Mouse (Mus musculus): ENCODE results near the gene AU040320. TPM values are rescaled to one million over a fixed set of nuclear protein-coding genes. Genes with fewer than 3 reads are reported as not detected.

AU040320 gene
- 10 to 100 TPM; 28.2 to 37.7 (median 33.6) TPM for total RNA-seq (2022)

DNA sequence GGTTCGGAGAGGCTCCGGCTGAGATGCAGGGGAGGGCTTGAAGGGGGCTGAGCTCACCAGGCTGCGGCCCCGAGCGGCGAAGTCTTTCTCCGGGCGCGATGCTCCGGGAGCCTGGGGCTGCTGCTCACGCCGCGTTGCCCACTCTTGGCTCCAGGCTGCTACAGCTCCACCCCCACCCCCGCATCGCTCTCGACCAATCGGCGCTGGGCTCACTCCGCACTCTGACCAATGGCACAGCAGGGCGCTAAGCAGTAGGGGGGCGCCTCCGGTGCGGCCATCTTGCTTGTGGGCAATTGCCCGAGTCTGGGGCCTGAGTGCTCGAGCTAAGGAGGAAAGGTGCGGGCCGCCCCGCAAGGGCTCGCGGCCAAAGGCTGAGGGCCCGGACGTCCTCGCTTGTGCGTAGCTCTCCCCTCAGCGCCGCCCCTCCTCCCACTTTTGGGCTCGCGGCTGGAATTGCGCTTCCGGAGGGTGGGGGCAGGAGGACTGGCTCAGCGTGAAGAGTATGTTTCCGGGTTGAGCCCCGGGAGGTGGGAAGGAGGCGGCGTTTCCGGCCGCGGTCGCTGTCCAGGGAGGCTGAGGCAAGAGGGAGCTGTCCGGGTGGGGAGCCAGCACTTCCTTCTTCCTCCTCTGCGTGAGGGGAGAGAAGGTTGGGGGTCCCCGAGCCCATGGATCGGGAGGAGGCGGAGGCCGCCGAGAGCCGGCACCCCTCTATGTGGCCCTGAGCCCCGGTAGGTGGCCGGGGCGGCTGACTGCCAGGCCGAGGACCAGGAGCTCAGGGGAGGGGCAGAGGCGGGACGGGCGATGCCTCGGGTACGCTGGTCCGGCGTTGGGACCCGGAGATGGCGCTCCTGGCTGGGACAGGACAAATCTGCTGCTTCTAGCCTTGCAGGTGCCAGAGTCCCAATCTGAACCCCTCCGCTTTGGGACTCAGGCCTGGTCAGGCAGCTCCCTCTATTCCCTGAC, at the start of gene AU040320, which contains the start of gene Ncdn:
Gene AU040320, plus strand, starts transcription at position 277 of the 963 bp plus-strand sequence.
Gene Ncdn, minus strand, starts transcription at position 171 of the 963 bp plus-strand sequence.
- peak; percentile 91 to 95 for DNase-seq (ENCODE audit: low spot score in 2 of 2)

DNA sequence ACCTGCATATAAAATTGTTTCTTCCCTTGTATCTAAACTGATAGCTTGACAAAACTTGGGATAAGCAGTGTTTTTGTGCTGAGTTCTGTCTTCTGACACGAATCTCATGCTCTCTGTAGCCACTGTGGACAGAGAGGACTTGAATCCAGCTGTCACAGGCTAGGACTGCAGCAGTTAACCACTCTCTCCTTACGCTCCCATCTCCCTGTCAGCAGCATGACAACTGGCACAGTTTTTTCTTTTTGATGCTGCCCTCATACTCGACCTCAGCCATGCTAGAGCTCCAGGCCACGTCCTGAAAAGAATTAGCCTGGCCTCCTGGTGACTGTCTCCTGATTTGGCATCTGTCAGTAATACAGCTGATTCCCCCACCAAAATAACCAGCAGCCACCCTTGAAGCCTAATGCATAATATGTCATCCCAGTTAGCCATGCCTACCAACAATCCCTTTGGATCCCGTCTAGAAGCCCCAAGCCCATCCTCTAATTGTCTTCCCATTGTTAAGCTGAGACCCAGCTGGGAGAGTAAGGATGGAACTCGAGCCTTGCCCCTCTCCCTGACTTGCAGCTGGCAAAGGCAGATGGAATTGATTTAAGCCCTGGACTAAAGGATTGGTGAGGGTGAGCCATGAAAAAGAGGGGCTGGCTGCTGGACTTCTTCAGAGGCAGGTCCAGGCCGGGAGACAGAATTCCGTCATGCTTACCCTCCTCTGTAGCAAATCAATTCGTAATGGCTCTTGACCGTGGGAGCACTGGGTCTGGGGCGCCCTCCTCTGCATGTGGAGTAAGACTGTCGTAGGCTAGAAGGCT, 46.5 kb upstream of the AU040320 start:
- DNase-seq (ENCODE audit: low spot score in 2 of 2): no peak

DNA sequence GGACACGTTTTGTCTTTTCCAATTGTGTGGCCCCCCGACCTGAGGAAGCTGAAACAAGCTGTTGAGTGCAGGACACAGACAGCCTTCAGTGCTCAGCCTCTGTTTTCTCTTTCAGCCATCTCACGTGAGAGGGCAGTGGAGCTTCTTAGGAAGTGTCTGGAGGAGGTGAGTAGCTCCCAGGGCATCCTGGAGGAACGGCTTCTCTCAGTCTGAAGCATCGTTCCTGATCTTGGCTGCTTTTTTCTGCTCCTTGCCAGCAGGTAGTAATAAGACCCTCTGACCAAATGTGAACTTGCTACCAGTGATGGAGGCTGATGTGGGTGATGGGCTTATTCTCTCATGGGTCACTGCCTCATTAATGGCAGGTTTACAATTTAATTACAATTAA, 45.9 kb upstream of the AU040320 start:
- no peak for DNase-seq (ENCODE audit: low spot score in 2 of 2)

DNA sequence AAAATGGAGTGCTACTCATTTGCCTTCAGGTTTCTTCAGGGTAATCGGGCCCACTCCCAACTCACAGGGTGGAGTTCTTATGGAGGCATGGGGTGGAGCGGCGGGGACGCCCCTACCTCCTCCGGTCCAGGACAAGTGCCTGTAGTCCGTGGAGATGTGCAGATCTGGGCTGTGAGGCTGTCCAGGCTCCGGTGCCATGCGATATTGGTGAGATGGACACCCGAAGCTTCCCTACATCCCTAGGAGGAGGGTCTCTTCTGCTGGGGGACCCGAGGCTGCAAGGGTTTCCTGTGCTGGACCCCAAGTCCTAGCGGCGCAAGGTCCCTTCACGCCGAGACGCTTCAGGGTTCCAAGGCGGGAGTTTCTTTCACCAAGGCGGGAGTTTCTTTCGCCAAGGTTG, 21.2 kb upstream of the AU040320 start:
- no peak for DNase-seq (ENCODE audit: low spot score in 2 of 2)

DNA sequence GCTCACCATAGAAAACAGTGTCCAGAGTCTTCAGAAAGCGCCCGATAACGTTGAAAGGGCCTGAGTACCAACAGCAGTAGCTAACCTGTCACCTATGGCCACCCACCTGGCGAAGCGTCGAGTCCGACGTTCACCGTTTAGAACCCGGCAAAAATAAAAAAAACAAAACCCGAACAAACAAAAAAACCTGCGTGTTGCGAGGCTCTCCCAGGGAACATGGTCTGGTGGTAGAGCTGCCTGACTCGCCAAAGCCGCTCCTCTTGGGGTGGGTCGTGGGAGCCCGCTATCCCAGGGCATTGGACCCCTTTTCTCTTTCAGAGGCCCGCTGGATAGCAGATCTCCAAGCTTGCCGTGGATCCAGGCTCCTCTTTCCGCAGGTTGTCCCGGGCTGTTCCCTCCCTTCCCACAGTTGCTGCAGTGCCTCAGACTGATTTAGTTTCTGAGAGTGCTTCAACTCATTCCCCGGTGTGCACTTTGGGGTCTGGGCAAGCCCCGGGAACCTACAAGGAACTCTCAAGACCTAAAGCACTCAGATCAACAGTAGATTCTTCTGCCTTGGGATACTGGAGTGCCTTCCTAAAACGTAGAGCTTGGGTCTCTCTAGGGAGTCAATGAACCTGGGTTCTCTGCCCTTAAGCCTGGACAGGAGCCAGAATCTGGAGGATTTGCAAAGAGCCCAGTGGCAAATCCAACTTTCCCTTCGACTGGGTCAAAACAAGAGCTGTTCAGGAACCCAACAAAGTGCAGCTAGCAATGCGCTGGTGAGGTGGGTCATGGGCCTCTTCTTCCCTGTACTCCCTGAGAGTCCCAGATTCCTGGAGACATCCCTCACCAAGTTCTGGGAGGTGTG, 20.6 kb upstream of the AU040320 start:
- no peak for DNase-seq (ENCODE audit: low spot score in 2 of 2)

DNA sequence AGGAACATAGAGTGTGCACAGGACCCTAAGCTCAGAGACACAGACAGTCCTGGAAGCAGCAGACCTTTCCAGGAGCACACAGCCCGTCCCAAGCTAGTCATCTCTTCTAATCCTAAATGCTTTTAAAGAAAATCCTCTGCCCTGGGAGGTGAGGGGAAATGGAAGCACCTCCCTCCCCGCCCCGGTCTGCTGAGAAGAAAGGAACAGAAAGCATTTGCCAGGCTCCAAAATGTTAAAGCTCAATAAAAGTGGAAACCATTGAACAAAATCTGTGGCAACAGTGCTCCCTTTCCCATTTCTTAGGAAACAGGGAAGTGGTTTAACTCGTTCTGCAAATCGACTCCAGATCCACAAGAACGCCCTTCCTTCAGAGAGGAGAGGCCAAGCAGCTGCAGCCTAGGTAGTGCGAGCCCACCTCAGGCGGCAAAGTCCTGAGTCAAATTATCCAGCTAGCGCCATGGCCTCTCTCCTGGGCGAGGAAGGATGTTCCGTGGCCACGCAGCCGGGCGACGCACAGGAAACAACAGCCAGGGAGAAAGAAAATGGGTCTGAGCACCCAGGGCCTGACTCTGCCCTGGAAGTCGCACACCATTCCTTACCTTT, 19.2 kb upstream of the AU040320 start:
- no peak for DNase-seq (ENCODE audit: low spot score in 2 of 2)

DNA sequence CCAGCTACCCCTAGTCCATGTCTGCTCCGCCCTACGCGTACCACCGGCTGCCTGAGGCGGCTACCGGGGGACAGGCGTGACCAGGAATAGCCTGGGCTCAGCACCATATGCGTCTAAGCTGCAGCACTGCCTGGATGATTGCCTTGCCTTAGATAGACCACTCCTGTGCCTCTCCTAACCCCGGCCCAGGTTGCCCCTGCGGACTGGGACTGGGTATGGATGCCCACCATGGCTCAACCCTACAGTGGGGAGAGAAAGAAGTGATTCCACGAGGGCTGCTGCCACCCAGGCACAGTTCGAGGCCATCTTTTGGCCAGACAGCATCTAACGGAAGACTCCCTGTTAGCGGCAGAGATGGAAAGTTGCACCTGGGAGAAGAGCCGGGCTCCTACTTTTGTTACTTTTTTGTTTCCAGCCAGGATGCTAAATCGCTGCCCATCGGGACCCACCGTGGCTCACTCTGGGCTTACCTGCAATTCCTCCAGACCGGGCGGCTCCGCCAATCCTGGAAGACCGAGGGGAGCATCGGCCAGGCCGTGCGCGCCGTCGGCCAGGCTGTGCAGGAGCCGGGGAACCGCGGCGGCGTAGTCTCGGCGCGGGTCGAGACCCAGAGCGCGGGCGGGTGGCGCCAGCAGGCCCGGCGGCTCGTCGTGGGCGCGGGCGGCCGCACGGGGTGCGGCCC, 18.5 kb upstream of the AU040320 start:
- no peak for DNase-seq (ENCODE audit: low spot score in 2 of 2)

DNA sequence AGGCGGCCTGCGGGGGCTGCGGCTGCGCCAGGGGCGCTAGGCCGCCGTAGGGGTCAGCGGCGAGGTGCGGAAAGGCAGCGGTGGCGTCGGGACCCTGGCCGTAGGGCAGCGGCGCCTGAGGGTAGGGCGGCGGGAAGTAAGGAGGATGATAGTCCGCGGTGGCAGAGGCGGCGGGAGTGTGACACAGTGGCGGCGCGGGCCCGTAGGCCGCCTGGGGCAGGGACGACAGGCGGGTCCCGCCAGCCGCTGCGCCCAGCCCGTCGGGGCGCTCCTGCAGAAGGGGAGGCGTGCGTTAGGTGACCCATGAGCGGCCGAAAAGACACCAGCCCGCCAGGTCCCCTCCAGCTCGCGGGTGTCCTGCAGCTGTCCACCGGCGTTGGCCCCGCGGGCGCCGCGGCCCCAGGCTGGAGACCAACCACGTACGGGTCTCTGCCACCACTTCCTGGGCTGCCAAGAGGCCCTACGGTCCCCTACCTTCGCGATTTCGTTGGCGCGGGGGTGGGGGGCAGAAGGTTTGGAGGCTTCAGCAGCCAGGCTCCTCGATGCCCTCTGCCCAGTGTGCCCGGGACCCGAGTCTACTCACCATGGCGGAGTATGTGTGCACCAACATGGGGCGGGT, 17.9 kb upstream of the AU040320 start:
- no peak for DNase-seq (ENCODE audit: low spot score in 2 of 2)

DNA sequence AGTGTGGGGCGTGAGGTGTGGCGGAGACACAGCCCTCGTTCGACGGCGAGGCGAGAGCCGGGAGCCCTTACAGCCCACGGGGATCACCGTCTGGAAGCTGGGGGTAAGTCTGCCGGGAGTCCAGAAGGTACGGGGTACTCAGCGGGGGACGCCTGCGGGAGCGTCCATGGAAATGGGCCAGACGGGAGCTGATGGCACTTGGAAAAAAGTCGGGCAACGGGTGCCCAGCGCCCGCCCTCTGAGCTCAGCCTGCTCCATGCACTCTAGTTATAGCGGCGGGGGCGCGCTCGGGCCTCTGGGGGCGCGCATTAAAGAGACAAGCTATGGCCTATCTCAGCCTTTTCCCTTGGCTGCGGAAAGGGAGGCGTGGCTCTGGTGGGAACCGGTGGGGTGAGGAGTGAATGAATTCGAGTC, 17.3 kb upstream of the AU040320 start, which contains the start of gene Tfap2e:
Gene Tfap2e, minus strand, starts transcription at position 240 of the 414 bp plus-strand sequence.
- DNase-seq (ENCODE audit: low spot score in 2 of 2): no peak

DNA sequence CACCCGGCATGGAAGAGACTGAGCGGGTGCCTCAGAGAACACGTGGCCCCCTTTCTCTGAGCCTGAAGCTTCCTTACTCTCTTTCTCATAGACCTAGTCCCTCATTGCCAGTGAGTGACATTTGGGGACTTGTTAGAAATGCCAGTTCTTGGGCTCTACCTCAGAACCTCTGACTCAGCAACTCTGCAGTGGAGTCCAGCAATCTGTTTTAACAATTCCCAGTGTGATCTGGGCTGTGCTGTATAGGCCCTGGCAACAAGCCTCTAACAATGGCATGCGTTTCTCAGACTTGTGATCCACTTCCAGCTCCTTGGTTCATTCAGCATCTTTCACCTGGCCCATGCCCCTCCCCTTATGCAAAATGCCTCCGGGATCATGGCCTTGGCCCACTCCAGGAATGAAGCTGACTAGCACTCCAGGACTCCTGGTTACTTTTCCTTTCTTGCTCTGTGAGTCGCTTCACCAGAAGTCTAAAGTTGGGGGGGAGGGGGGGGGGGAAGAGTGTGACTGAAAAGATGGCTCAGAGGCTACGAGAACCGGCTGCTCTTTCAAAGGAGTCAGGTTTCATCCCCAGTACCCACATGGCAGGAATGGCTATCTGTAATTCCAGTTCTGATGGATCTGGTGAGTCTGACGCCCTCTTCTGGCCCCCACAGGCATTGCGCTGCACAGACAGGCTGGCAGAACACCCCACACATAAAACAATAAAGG, 13.2 kb upstream of the AU040320 start:
- no peak for DNase-seq (ENCODE audit: low spot score in 2 of 2)

DNA sequence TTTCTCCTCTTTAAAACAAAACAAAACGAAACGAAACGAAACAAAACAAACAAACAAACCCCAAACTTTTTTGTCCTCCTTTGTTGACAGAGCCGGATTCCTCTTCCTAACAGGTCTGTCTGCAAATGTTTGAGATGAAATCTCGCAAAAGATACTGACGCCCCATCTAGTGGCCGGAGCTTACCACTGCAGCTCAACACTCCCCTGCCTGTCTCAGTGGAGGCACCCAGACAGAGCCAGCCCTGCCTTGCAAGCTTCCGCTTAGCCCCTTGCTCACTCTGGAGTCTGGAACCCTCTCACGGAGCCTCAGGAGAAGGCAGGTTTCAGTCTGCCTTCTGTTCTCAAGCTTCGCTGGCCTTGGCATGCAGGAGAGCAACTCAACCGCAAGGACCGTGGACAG, 11.9 kb upstream of the AU040320 start:
- DNase-seq (ENCODE audit: low spot score in 2 of 2): peak; percentile 43 to 44

DNA sequence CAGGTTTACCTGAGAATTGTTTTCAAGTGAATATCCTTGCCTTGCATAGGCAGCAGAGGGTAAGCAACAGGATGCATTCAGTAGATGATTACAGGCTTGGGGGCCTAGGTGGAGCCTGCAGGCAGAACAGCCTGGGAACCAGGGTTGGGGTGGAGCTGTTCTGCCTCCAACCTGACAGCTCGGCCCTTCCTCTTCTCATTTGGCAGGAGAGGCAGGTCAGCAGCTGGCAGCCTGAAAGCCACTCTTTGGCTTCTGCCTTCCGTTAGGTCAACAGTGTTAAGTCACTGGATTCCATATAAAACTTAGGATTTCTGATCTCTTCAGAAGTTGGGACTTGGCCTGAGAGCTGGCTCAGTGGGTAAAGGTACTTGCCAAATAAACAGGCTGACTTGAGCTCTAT, 10.4 kb upstream of the AU040320 start:
- DNase-seq (ENCODE audit: low spot score in 2 of 2): no peak

DNA sequence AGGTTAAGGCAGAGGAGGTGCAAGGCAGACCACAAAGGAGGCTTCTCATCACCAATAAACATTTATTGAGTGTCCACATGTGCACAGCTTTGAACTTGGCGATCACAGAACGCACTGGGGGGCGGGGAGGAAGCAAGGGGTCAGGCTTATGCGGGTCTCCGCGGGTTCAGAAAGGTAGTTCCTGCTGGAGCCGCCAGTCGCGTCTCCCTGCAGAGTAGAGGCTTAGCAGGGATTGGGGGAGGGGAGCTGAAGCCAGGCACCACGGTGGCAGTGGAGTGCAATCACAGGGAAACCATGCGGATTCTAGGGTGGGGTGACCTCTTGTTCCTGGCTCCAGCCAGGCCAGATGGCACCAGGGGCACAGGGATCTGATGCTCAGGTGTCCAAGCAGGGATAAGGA, 9.6 kb upstream of the AU040320 start:
- no peak for DNase-seq (ENCODE audit: low spot score in 2 of 2)

DNA sequence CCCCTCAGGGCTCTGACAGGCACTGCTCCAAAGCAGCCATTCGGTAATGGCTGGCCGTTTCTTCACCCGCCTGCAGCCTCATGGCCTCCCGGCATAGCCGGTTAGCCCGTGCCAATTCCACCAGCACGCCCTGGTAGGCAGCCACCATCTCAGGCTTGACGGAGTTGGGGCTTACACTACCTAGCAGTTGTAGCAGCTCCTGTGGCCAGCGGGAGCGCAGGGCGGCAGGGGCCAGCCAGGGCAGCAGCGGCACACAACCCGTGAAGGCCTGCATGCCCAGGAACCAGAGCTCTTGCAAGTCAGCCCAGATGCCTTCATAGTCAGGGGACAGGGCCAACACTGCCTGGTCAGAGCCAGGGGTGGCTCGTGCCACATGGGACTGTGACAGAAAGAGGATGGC, 8.5 kb upstream of the AU040320 start:
- no peak for DNase-seq (ENCODE audit: low spot score in 2 of 2)

DNA sequence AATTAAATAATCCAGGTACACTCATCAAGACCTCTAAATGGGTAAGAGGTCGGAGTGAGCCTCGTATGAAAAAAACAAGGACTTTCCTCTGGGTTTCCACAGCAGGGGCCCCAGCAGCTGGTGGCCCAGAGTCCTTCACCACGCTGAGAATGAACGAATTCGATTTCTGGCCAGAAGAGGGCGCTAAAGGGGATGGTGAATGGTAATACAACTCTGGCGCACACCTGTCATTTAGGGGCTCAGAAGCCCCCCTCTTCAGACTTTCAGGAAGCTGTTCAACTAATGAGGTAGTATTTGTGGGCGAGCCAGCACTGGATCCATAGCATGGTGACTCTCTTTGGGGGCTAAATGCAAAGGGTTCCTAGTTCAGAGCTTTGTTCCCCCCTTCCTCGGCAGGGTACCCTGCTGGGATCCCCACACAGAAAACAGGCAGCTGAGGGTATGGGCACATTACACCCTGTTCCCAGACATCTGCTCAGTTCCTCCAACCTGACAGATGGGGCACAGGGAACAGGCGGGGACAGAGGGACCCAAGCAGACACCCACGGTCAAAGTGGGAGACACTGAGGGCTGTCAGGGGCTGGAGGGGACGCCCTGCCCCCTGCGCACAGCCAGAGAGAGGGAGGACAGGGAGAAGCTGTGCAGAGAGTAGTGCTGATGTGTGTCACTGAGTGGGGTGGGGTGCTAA, 7.7 kb upstream of the AU040320 start:
- DNase-seq (ENCODE audit: low spot score in 2 of 2): no peak

DNA sequence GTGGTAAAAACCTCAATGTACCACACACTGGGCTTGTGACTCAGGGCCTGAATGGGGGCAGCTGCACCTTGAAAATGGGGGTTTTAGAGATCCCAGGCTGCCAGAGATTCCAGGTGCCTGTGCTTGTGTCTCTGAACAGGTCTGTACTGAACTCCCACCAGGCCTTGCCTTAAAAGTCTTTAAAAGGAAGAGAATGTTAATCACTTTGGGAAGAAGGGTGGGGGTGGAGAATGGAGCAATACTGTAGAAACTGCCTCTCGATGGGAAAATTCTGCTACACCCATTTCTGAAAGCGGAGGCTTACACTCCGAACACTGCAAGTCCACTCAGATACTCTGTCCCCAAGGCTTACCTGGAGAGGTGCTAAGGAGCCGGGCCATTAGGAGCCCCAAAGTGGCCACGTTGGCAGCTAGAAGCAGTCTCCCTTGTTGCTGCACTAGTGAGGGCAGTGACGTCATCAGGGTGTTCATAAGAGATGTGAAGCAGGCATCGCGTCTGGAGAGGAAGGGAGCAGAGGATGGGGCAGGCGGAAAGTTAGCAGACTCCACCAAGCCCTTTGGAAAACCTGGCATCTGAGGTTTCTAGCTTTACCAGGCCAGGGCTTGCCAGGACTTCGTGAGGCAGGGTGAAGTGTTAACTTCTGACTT, 7.0 kb upstream of the AU040320 start:
- no peak for DNase-seq (ENCODE audit: low spot score in 2 of 2)

DNA sequence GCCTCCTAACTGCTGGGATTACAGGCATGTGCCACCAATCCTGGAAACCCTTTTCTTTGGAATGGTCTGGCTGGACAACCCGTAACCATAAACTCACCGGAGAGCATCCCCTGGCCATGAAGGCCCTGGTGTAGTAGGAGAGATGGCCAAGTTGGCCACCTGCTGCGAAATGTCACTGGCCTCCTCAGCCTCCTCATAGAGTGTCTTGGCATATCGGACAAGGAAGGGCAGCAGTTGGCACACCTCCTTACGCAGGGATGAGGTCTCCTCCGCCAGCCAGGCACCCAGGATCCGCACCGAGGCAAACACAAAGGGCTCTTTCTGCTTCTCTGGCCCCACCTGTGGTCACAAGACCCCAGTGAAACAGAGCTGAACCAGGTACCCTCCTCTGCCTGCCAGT, 5.0 kb upstream of the AU040320 start:
- DNase-seq (ENCODE audit: low spot score in 2 of 2): no peak

DNA sequence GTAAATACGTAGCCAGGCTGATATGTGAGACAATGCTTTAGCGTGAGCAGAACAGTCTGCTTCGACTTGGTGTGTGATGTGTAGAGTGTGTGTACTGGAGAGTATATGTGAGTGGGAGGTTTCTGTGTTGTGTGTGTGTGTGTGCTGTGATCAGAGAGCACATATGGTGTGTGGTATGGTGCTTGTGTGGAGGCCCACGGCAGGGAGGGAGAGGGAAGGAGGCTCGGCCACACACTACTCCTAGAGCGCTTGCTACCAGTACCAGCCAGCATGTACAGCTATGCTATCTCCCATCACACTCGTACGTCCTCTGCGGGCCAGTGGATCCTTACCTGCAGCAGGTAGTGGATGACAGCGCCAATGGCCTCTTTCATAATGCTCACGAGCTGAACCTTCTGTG, 3.8 kb upstream of the AU040320 start:
- DNase-seq (ENCODE audit: low spot score in 2 of 2): no peak
